Mouse (Mus musculus) erythroblast, adult 5-6 weeks (primary cell): ENCODE results near the gene Wnt7b. TPM values are rescaled to one million over a fixed set of nuclear protein-coding genes. Genes with fewer than 3 reads are reported as not detected.

Experiments used
- ATAC-seq: replicated peaks from 2 replicates; pipeline ENCODE4 v1.8.0; 2016; ENCODE audit warnings: moderate number of reproducible peaks, mild to moderate bottlenecking, moderate TSS enrichment, inconsistent platforms; ENCODE audit not compliant: poor library complexity, low FRiP score, severe bottlenecking
- total RNA-seq, 2 experiments: library from RNA; stranded (forward) in 1 of 2; stranded (reverse) in 1 of 2; fragments of 150-400 nt in 1 of 2; fragments of 200-764, 138-1000 nt in 1 of 2; gene quantifications; 2 replicates each; pipeline versions ENCODE4 v1.2.3 to v1.2.4; 2015 to 2017; ENCODE audit warnings: low replicate concordance in 2 of 2

The Wnt7b gene
- total RNA-seq, 2 experiments from 2014 or later, result not detected

GRCm38 (mm10) chr15:85602733-85603132 is 20.5 kb upstream of the Wnt7b start:
- no peak for ATAC-seq

DNA sequence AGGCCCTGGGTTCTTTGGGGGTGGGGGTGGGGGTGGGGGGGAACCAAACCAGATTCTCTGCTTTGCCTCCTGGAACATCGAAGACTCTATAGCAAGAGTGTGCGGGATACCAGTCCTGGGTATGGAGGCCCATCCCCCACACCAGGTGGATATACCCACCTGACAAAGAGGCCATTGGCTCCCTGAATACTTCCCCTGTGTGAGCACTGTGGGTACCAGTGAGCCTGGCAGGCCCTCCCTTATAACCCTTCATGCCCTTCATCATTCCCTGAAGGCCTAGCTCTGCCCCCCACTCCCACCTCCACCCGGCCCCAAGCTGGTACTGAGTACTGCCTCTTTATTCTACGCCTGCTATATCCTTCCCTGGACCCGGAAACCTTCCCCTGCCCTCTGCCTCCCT is 19.7 kb upstream of the Wnt7b start:
- ATAC-seq, result no peak

- no peak for ATAC-seq
Observed at GRCm38 (mm10) chr15:85601202-85601601, 18.9 kb upstream of the Wnt7b start.

- ATAC-seq, result no peak
Observed at GRCm38 (mm10) chr15:85600696-85601094, 18.4 kb upstream of the Wnt7b start.

- no peak; the same call in 1 of the 2 replicates for ATAC-seq
Observed at GRCm38 (mm10) chr15:85599887-85600695, 17.8 kb upstream of the Wnt7b start.

- ATAC-seq, result peak; percentile 70
Observed at GRCm38 (mm10) chr15:85598984-85599886, 17.0 kb upstream of the Wnt7b start.

DNA sequence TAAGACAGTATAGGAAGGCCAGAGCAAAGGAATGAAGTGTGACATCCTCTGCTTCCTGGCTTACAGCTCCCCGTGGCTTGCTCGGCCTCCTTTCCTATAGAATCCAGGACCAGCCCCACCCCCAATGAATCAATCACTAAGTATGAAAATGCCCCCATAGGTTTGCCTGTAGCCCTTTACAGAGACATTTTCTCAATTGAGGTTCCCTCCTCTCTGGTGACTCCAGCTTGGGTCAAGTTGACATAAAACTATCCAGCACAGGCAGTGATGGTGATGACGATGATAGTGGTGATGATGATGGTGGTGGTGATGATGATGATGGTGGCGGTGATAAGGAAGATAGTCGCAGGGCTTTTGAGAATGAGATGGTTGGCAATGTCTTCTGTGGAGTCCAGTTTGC is 16.2 kb upstream of the Wnt7b start:
- no peak for ATAC-seq

DNA sequence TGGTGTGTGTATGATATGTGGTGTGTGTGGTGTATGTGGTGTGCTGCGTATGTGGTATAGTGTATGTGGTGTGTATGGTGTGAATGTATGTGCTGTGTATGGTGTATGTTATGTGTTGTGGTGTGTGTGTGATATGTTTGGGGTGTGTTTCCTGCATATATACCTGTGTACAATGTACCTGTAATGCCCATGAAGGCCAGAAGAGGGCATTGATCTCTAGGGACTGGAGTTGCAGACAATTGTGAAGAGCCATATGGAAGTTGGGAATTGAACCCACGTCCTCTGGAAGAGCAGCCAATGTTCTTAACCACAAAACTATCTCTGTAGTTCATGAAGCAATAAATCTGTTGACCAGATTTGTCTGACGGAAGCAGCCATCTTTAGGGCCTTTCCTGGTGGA is 15.1 kb upstream of the Wnt7b start:
- ATAC-seq, result no peak

DNA sequence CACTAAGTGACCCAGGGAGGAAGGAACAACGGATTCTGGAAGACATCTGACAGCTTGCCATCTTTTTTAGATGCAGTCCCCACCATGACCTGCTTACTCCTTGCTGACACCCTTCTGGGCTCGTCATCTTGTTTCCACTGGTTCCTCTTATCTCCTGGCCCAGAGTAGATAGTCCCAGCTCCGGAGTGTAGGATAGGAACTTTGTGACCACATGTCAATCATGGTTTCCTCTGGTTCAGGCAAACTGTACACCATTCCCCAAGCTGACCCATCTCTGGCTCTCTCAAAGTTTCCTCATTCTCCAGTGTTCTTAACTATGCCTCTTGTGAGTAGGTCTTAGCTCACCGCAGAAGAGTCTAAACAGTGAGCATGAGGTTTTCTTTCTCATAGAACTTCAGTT is 10.4 kb upstream of the Wnt7b start:
- ATAC-seq, result no peak

DNA sequence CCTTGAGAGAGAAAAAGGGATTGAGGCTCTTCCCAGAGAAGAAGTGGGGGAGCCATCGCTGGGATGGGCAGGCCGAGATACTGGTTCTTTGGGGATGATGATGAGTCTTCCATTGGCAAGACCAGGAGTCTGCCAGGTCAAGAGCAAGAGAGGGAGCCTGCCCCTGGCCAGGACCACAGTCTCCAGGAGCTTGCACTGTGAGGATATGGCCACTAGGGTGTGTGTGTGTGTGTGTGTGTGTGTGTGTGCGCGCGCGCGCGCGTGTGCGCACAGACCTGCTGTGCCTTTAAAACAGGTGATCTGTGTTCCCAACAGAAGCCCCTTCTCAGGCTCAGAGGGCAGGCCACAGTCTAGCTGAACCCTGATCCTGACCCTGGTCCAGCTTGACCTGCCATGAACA is 8.6 kb upstream of the Wnt7b start:
- no peak for ATAC-seq

GRCm38 (mm10) chr15:85583504-85583903 is 1.2 kb upstream of the Wnt7b start:
- peak; percentile 72 for ATAC-seq

GRCm38 (mm10) chr15:85583024-85583423 is 751 bp upstream of the Wnt7b start:
- peak; percentile 66 for ATAC-seq

DNA sequence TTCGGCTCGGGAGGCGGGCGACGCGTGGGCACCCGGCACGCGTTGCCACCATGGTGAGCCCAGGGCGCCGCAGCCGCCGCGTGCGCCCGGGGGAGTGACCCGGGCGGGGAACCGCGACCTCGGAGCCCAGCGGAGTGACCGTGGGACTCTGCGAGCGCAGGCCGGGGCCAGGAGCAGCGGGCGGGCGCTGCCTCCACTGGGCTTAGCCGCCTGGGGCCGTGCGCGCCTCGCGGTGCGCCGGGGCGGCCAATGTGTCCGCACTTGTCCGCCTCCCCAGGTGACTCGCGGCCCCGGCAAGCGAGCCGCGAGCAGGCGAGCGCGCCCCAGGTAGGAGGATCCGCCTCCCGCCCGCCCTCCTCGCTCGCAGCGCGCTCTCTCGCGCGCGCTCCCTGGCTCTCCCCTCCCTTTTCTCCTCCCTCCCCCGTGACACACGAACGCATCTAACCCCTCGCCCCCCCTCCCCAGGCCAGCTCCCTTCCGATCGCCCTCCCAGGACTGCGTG is 659 bp downstream of the Wnt7b start:
- no peak for ATAC-seq

DNA sequence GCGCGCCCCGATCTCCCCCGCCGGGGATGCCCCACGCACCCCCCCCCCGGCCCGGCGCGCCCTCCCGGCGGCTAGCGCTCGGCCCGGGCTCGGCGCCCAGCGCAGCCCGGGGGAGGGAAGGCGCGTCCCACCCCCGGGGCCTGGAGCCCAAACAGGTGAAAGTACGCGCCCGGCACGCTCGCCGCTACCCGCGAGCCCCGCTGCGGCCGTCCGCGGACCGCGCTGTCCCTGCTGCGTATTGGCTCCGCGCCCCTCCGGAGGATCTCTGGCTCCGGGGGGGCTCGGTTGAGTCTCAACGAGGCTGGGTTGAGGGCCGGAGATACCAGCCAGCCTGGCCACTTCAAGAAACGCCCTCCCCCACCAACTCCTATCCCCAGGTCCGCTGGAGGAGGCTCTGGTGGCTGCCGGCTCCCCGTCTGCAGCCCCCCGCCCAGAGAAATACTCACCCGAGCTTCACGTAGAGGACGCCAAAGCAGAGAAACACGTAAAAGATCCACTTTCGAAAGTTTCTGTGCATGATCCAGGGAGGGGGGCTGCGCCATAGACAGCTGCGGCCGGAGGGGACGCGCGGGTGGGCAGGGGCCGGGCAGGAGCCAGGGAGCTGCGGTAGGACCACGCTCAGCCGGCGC is 1.2 kb downstream of the Wnt7b start:
- ATAC-seq, result no peak

DNA sequence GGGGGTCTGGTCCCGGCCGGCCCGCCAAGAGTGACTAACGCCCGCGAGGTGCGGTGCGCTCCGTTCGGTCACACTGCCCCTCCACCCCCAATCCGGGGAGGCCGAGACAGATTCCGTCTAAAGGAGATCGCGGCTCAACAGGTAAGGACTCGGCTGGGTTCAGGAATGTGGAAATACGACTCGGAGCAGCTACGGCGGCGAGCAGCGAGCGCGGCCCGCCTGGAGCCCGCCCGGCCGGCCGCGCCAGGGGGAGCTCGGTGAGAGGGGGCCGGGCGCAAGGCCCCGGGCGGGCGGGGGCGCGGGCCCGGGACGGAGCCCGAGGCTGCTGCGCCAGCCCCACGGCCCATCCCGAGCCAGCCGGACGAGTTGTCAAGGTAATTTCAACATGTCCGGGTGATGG is 1.8 kb downstream of the Wnt7b start:
- no peak for ATAC-seq

GRCm38 (mm10) chr15:85577583-85578460 is 4.5 kb downstream of the Wnt7b start:
- ATAC-seq, result no peak

DNA sequence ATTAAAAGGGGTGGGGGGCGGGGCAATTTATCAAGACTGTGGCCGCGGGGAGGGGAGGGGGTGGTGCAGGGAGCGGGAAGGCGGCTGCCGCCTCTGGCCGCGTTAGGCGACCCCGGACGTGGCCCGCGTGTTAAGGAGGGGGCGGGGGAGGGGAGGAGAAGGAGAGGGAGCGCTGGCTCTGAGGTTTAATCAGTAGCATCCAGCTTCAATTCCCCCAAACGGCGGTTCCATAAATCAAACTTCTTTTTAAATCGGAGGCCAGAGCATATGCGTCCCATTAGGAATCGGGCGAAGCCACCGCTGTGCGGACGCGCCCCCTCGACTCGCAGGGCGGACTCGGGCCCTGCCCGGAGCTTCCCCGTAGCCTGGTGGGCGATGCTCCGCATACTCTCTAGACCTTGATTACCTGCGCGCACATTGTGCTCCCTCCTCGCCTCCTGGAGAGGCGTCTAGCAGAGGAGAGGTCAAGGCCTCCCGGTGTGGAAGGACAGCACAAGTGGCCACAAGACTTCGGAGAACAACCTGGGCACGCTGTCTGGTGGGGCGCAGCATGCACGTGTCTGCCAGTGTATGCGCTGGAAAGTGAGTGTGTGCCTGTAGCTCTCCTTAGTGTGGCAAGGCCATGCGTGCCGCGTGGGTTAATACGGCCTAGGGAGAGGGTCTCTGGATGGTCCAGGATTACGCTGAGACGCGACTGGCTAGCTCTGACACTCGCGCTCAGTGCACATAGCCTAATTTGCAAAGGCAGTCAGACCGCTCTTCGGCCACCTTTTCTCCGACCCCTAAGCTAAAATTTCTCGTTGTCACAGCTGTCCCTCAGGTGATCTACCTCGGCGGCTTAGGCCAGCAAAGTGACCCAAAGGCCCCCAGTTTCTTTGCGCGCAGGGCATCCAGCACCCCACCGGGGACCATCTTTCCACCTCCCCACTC is 5.5 kb downstream of the Wnt7b start:
- ATAC-seq, result no peak

- ATAC-seq, result no peak
Observed at GRCm38 (mm10) chr15:85576110-85576509, 6.2 kb downstream of the Wnt7b start.
